Mouse (Mus musculus): ENCODE results near the gene Klhl7.

DNA sequence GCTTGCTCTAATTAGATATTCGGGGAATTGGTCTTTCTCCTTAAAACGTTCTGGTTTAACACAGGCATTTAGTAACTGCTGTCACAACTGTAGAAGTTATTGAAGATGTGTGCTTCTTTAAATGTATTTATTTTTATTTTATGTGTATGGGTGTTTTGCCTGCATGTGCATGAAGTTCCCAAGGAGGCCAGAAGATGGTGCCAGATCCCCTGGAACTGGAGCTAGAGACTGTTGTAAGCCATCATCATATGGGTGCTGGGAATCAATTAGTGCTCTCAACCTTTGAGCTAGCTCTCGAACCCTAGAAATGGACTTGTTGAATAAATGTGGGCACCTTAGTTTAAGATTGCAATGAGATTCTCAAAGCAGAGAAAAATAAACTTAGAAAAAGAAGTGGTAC lies 42.8 kb upstream of the Klhl7 start:
- TF ChIP-seq CTCF (IDR thresholded peaks at IDR 0.05 in 2 of 3, conservative IDR thresholded peaks at IDR 0.05 in 1 of 3; ENCODE audit: control insufficient read depth in 1 of 3, insufficient read depth in 1 of 3, low read depth in 2 of 3, low read length in 3 of 3, poor library complexity in 1 of 3, severe bottlenecking in 1 of 3) (peak; percentile 57 to 65 (median 58)), POLR2A (IDR thresholded peaks at IDR 0.05; ENCODE audit: control insufficient read depth in 1 of 2, insufficient read depth in 1 of 2, low read depth in 1 of 2, low read length in 2 of 2, poor library complexity in 1 of 2) (no peak), USF1 (IDR thresholded peaks at IDR 0.05; ENCODE audit: low read depth, low read length) (no peak), MAX (IDR thresholded peaks at IDR 0.05; ENCODE audit: low read length) (no peak), EP300 (IDR thresholded peaks at IDR 0.05; ENCODE audit: low read depth in 1 of 2, low read length in 2 of 2) (no peak), GATA1 (IDR thresholded peaks at IDR 0.05; ENCODE audit: low read depth, low read length) (no peak), E2F4 (IDR thresholded peaks at IDR 0.05; ENCODE audit: borderline replicate concordance, low read depth, low read length) (no peak), NELFE (IDR thresholded peaks at IDR 0.05; ENCODE audit: low read depth, low read length) (no peak), CHD1 (IDR thresholded peaks at IDR 0.05; ENCODE audit: low read depth, low read length) (no peak), JUND (IDR thresholded peaks at IDR 0.05; ENCODE audit: low read depth, low read length) (no peak)
